Mouse (Mus musculus): ENCODE measurements around the gene Mipep. TPM values are rescaled to one million over a fixed set of nuclear protein-coding genes. Genes with fewer than 3 reads are reported as not detected.
A peak's percentile ranks its signal among the peaks of the same experiment; 100 is the strongest.

Gene Mipep
- polyA plus RNA-seq, 1 experiment from 2014 or later, result 18.3 TPM

DNA sequence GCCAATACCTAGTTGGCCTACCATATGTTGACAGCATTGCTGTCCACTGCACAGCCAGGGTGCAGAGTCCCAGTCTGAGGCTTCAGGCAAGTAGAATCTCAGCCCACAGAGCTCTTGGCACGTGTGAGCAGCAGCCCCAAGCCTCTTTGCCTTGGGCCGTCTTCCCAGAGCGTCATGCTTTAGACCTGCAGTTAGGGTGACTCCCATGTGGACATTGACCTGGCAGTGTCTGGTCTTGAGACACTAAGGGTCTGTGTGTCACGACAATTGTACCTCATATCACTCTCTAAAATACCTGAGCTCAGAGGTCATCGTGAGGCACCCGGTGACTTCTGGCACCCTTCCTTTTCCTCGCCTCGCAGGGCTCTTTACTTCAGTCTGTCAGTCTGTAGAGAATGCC is 25.3 kb upstream of the Mipep start:
- Histone ChIP-seq H3K9ac (no peak overlapping the region), H3K4me3 (no peak overlapping the region), H3K36me3 (ENCODE audit: poor library complexity, severe bottlenecking) (peaks cover 93% of the 10 kb centered on the region)

DNA sequence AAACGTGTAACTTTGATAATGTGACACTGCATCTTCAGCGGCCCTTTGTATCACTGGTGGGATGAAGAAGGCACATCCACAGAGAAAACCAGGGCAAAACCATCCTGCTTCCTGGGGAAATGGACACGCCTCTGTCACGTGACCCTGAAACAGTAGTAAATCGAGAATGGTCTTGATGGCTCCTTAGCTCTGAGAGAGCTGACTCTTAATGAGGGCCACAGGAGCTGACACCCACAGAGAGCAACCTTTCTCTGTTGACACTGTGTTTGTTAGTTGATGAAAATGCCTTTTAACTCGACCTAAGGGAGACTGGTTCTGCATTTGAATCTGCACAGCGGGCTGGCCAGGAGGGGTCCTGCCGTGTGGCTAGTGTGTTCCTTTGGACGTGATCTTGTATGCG is 22.6 kb upstream of the Mipep start:
- no peak overlapping the region for H3K4me3 ChIP-seq
- H3K9me3 ChIP-seq (replicated peaks), result no peaks in the 10 kb centered on the region
- no peak overlapping the region for H3K27ac ChIP-seq
- H3K36me3 ChIP-seq (ENCODE audit: poor library complexity, severe bottlenecking), result peaks cover 71% of the 10 kb centered on the region
- H3K4me1 ChIP-seq, result no peaks in the 10 kb centered on the region
- WGBS, result 73% methylated on average over 10 of the region's 10 CpGs
- H3K27me3 ChIP-seq, result no peaks in the 10 kb centered on the region
- no peak overlapping the region for H3K4me2 ChIP-seq
- ATAC-seq, result no peak
- no peak overlapping the region for H3K9ac ChIP-seq

More for the DNA sequence above, 25.3 kb upstream of the Mipep start:
- WGBS, result 96% methylated on average over 8 of the region's 8 CpGs
- no peak for ATAC-seq
- no peaks in the 10 kb centered on the region for H3K27me3 ChIP-seq
- peaks cover 1% of the 10 kb centered on the region; the same call in 1 of the 2 replicates for H3K4me1 ChIP-seq
- no peak overlapping the region for H3K4me2 ChIP-seq
- no peak overlapping the region for H3K27ac ChIP-seq
- H3K9me3 ChIP-seq (replicated peaks), result no peaks in the 10 kb centered on the region

GRCm38 (mm10) chr14:60762754-60763153 is 21.6 kb upstream of the Mipep start:
- 74% methylated on average over 7 of the region's 7 CpGs for WGBS
- H3K36me3 ChIP-seq (ENCODE audit: poor library complexity, severe bottlenecking), result peaks cover 62% of the 10 kb centered on the region

DNA sequence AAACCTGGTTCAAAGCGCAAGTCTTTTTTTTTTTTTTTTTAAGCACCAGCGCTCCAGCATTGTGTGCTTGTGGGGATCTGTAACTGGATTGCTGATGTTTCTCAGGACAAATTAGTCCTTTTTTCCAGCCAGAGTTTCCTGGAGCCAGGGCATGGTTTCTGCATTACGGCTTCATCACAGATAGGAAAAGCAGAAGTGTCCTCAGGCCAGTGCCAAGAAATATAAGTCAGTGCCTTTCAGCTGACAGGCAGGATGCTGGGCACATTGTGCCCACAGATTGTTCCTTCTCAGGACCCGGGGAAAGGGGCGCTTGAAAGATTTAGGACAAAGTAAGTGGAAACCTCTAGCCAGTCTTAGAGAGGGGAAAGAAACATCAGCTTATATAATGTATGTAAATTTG is 20.6 kb upstream of the Mipep start:
- Histone ChIP-seq H3K4me3 (no peak overlapping the region), H3K4me2 (no peak overlapping the region), H3K4me1 (no peaks in the 10 kb centered on the region), H3K36me3 (ENCODE audit: poor library complexity, severe bottlenecking) (peaks cover 52% of the 10 kb centered on the region), H3K9me3 (replicated peaks) (no peaks in the 10 kb centered on the region), H3K9ac (no peak overlapping the region), H3K27ac (no peak overlapping the region), H3K27me3 (no peaks in the 10 kb centered on the region)
- no peak for ATAC-seq
- 90% methylated on average over 5 of the region's 5 CpGs for WGBS

More at GRCm38 (mm10) chr14:60762754-60763153, 21.6 kb upstream of the Mipep start:
- no peaks in the 10 kb centered on the region for H3K27me3 ChIP-seq
- H3K9me3 ChIP-seq (replicated peaks), result no peaks in the 10 kb centered on the region
- H3K27ac ChIP-seq, result no peak overlapping the region
- H3K4me3 ChIP-seq, result no peak overlapping the region
- no peak for ATAC-seq
- H3K4me2 ChIP-seq, result no peak overlapping the region
- H3K9ac ChIP-seq, result no peak overlapping the region
- H3K4me1 ChIP-seq, result no peaks in the 10 kb centered on the region

GRCm38 (mm10) chr14:60764526-60764925 is 19.8 kb upstream of the Mipep start:
- Histone ChIP-seq H3K9me3 (replicated peaks) (no peaks in the 10 kb centered on the region), H3K9ac (no peak overlapping the region), H3K36me3 (ENCODE audit: poor library complexity, severe bottlenecking) (peaks cover 44% of the 10 kb centered on the region), H3K4me1 (no peaks in the 10 kb centered on the region), H3K4me2 (no peak overlapping the region), H3K27ac (no peak overlapping the region), H3K4me3 (no peak overlapping the region), H3K27me3 (no peaks in the 10 kb centered on the region)
- ATAC-seq, result no peak
- 85% methylated on average over 4 of the region's 4 CpGs for WGBS

DNA sequence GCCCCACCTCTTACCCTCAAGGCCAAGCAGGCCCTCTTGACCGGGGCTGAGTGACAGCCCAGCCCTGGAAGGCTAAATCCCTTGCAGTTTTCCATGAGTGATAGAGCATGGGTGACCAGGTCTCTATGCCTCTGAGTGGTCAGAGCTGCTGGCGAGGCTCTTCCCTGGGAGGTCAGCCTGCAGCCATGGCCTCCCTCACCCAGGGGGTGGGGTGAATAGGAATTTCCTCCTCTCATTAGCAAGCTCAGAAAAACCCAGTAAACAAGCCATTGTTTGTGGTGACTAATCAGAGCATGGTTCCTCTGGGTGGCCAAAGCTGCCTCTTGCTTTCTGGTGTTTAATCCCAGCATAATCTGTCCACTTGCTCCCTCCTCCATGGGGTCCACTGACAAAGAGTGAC is 19.3 kb upstream of the Mipep start:
- Histone ChIP-seq H3K36me3 (ENCODE audit: poor library complexity, severe bottlenecking) (peaks cover 39% of the 10 kb centered on the region), H3K4me3 (no peak overlapping the region), H3K4me2 (no peak overlapping the region), H3K27me3 (no peaks in the 10 kb centered on the region), H3K9ac (no peak overlapping the region), H3K9me3 (replicated peaks) (no peaks in the 10 kb centered on the region), H3K27ac (no peak overlapping the region), H3K4me1 (no peaks in the 10 kb centered on the region)
- 46% methylated on average over 2 of the region's 2 CpGs for WGBS
- no peak for ATAC-seq

DNA sequence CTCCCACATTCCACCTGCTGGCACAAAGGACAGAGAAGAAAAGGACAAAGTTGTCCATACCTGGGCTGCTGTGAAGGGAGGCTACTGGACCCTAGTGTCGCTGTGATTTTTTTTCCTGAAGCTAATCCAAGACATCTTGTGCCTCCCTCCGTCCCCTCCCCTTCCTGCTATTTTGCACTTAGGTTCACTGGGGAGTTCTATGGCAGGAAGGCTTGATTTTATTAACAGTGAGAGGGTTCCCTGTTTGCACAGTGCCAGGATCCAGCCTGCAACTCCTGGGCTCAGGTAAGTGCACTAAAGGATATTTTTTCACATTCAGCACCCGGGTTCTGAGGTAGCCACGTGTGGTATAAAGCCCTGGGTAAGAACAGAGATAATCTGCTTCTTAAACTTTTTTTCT is 16.5 kb upstream of the Mipep start, which contains the start of gene C1qtnf9:
Gene C1qtnf9, plus strand, starts transcription at position 251 of the 400 bp plus-strand sequence.
- Histone ChIP-seq H3K4me2 (no peak within 1 kb of the TSS), H3K27ac (no peak within 1 kb of the TSS), H3K36me3 (ENCODE audit: poor library complexity, severe bottlenecking) (peaks cover 11% of the 10 kb centered on the region), H3K9me3 (replicated peaks) (no peaks in the 10 kb centered on the region), H3K9ac (no peak within 1 kb of the TSS), H3K27me3 (no peaks in the 10 kb centered on the region), H3K4me3 (no peak within 1 kb of the TSS), H3K4me1 (no peaks in the 10 kb centered on the region; the same call in 1 of the 2 replicates)
- 72% methylated on average over 4 of the region's 4 CpGs for WGBS
- ATAC-seq, result no peak

- H3K36me3 ChIP-seq (ENCODE audit: poor library complexity, severe bottlenecking), result peaks cover 6% of the 10 kb centered on the region; the same call in 1 of the 2 replicates
- H3K27ac ChIP-seq, result no peak overlapping the region
- H3K9ac ChIP-seq, result no peak overlapping the region; the same call in 1 of the 2 replicates
- ATAC-seq, result no peak
- H3K4me3 ChIP-seq, result no peak overlapping the region
- WGBS, result 45% methylated on average over 6 of the region's 6 CpGs
- no peaks in the 10 kb centered on the region; the same call in 1 of the 2 replicates for H3K4me1 ChIP-seq
- H3K4me2 ChIP-seq, result no peak overlapping the region
- no peaks in the 10 kb centered on the region for H3K27me3 ChIP-seq
- no peaks in the 10 kb centered on the region for H3K9me3 ChIP-seq (replicated peaks)
These were observed 15.0 kb upstream of the Mipep start for GRCm38 (mm10) chr14:60769340-60769739.

- ATAC-seq, result peak; percentile 20; the same call in 1 of the 2 replicates
These were observed 13.8 kb upstream of the Mipep start for GRCm38 (mm10) chr14:60770594-60770993.

GRCm38 (mm10) chr14:60771057-60771456 is 13.3 kb upstream of the Mipep start:
- Histone ChIP-seq H3K36me3 (ENCODE audit: poor library complexity, severe bottlenecking) (no peaks in the 10 kb centered on the region), H3K9me3 (replicated peaks) (no peaks in the 10 kb centered on the region), H3K4me1 (no peaks in the 10 kb centered on the region; the same call in 1 of the 2 replicates), H3K27ac (no peak overlapping the region), H3K27me3 (no peaks in the 10 kb centered on the region), H3K4me2 (peak overlapping the region; percentile 58), H3K4me3 (peak overlapping the region; percentile 35), H3K9ac (0 out of 2 replicates have a peak overlapping the region, but pooled peaks have one; percentile 37)
- 8% methylated on average over 8 of the region's 8 CpGs for WGBS
- peak; percentile 81 for ATAC-seq

More at GRCm38 (mm10) chr14:60770594-60770993, 13.8 kb upstream of the Mipep start:
- Histone ChIP-seq H3K9me3 (replicated peaks) (no peaks in the 10 kb centered on the region), H3K27ac (no peak overlapping the region), H3K27me3 (no peaks in the 10 kb centered on the region), H3K4me2 (peak overlapping the region; percentile 58), H3K4me1 (no peaks in the 10 kb centered on the region; the same call in 1 of the 2 replicates), H3K4me3 (no peak overlapping the region), H3K9ac (no peak overlapping the region), H3K36me3 (ENCODE audit: poor library complexity, severe bottlenecking) (no peaks in the 10 kb centered on the region)
- WGBS, result 73% methylated on average over 6 of the region's 6 CpGs

DNA sequence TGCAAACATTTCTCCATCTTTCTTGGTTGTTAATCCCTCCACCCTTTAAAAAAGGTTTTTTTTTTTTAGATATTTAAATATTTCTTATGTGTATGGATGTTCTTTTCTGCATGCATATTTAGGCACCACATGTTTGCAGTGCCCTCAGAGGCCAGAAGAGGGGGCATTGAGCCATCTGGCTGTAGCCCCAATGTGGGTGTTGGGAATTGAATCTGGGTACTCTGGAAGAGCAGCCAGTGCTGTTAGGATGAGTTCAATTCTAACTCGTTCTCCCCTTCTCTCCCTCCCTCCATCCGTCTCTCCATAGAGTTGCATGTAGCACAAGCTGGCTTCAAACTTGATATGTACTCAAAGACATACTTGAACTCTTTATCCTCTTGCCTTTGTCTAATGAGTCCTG is 10.9 kb upstream of the Mipep start:
- no peaks in the 10 kb centered on the region; the same call in 1 of the 2 replicates for H3K4me1 ChIP-seq
- no peak overlapping the region for H3K27ac ChIP-seq
- no peak for ATAC-seq
- 85% methylated on average over 2 of the region's 2 CpGs for WGBS
- H3K36me3 ChIP-seq (ENCODE audit: poor library complexity, severe bottlenecking), result no peaks in the 10 kb centered on the region
- no peak overlapping the region for H3K9ac ChIP-seq
- no peaks in the 10 kb centered on the region for H3K9me3 ChIP-seq (replicated peaks)
- no peak overlapping the region for H3K4me3 ChIP-seq
- no peak overlapping the region for H3K4me2 ChIP-seq
- no peaks in the 10 kb centered on the region for H3K27me3 ChIP-seq

GRCm38 (mm10) chr14:60776521-60776920 is 7.9 kb upstream of the Mipep start:
- Histone ChIP-seq H3K36me3 (ENCODE audit: poor library complexity, severe bottlenecking) (no peaks in the 10 kb centered on the region), H3K4me3 (no peak overlapping the region), H3K4me2 (no peak overlapping the region), H3K9ac (no peak overlapping the region), H3K9me3 (replicated peaks) (no peaks in the 10 kb centered on the region), H3K27me3 (no peaks in the 10 kb centered on the region), H3K27ac (no peak overlapping the region), H3K4me1 (no peaks in the 10 kb centered on the region)
- no peak for ATAC-seq
- 92% methylated on average over 8 of the region's 8 CpGs for WGBS

- WGBS, result 90% methylated on average over 5 of the region's 5 CpGs
- Histone ChIP-seq H3K9ac (no peak overlapping the region), H3K27me3 (no peaks in the 10 kb centered on the region), H3K27ac (no peak overlapping the region), H3K9me3 (replicated peaks) (no peaks in the 10 kb centered on the region), H3K4me1 (no peaks in the 10 kb centered on the region), H3K4me3 (no peak overlapping the region), H3K36me3 (ENCODE audit: poor library complexity, severe bottlenecking) (no peaks in the 10 kb centered on the region), H3K4me2 (no peak overlapping the region)
- ATAC-seq, result no peak
These were observed 6.9 kb upstream of the Mipep start for GRCm38 (mm10) chr14:60777485-60777919.

Data from forebrain, embryonic 13.5 days (tissue).